Mouse (Mus musculus): Measurements from ENCODE around the gene Igf2r.
"Not testable (repeated sequence)": the region's sequence is repeated elsewhere in the genome, so short reads cannot be mapped to it uniquely, and the experiment has no call there.

- not testable (repeated sequence) for TF ChIP-seq GATA1 (IDR thresholded peaks at IDR 0.05; ENCODE audit: borderline replicate concordance, low read length); CTCF (IDR thresholded peaks at IDR 0.05; ENCODE audit: low read depth, low read length); GATA2 (IDR thresholded peaks at IDR 0.05; ENCODE audit: borderline replicate concordance, low read depth, low read length)
Measured at GRCm38 (mm10) chr17:12674980-12675379, 94.5 kb downstream of the Igf2r start.

All from G1E (cell line).